In the genomic region with DNA sequence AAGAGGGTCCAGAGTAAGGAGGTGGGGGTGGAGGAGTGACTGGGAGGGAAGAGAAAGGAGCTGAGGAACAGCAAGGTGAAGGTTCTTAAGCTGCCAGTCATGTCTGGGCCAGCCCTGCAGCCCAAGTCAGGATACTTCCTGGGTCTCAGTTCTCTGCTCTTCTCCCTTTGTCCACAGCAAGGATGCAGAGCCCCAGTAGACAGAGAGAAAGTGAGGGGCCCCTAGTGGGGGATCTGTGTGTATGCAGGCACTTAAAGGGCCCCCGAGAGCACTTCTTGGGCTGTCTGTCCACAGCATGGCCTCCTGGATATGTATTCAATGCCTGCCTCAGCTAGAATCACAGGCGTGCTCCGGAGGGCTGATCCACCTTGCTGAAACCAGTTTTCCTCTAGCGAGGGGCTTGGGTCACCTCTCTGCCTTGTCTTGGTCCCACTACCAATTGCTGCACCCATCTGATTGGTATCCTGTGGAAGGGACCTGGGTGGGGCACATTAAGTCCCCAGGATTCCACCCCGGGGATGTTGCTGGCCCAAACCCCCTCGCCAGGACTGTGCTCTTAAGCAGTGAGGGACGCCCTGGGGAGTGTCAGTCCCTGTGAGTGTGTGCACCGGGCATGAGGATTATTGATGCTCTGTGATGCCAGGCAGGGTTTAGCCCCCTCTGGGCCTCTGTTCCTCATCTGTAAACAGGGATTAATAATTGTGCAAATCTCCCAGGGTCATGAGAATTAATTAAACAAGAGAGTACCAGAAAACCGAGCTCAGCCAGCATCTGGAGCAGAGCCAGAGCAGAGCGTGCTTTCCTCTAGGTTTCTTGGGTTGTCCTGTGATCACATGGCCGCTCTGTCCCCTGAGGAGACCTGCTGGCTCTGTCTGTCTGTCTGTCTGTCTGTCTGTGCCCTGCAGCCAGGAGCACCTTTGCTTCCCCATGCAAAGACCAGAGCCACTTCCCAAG, we compare ENCODE assay signal across 8 mouse cellular contexts. TPM values are rescaled to one million over a fixed set of nuclear protein-coding genes. Genes with fewer than 3 reads are reported as not detected.
DNase-seq lines count a peak whose midpoint lies in the region; ATAC-seq lines count a peak whose summit lies in the region.

No protein-coding gene starts in this region.

- no peaks in the 10 kb centered on the region for H3K9me3 ChIP-seq in liver, embryonic 11.5 days (ENCODE audit: control insufficient read depth, low read length)
- H3K9me3 ChIP-seq in embryonic facial prominence, embryonic 12.5 days, result no peaks in the 10 kb centered on the region
- H3K9me3 ChIP-seq in midbrain, embryonic 13.5 days, result no peaks in the 10 kb centered on the region

- 65% methylated on average over 11 of the region's 11 CpGs for WGBS in liver, embryonic 11.5 days
- WGBS in embryonic facial prominence, embryonic 12.5 days, result 53% methylated on average over 11 of the region's 11 CpGs
- WGBS in midbrain, embryonic 13.5 days, result 33% methylated on average over 11 of the region's 11 CpGs

- no peak for ATAC-seq in liver, embryonic 11.5 days (replicated peaks; ENCODE audit: low FRiP score)
- ATAC-seq in embryonic facial prominence, embryonic 12.5 days (ENCODE audit: insufficient number of reproducible peaks, insufficient read depth, low FRiP score, low TSS enrichment), result no peak
- peak; percentile 71 for ATAC-seq in midbrain, embryonic 13.5 days
- ATAC-seq in erythroblast, adult 5-6 weeks (replicated peaks; ENCODE audit: low FRiP score, poor library complexity, severe bottlenecking), result no peak

- no peaks in the 10 kb centered on the region for H3K27me3 ChIP-seq in liver, embryonic 11.5 days (replicated peaks; ENCODE audit: control insufficient read depth, insufficient read depth, low read length)
- H3K27me3 ChIP-seq in embryonic facial prominence, embryonic 12.5 days, result no peaks in the 10 kb centered on the region
- no peaks in the 10 kb centered on the region for H3K27me3 ChIP-seq in midbrain, embryonic 13.5 days

- H3K27ac ChIP-seq in liver, embryonic 11.5 days (ENCODE audit: low read depth, low read length), result no peak overlapping the region
- 0 out of 2 replicates have a peak overlapping the region, but pooled peaks have one; percentile 23 for H3K27ac ChIP-seq in embryonic facial prominence, embryonic 12.5 days
- H3K27ac ChIP-seq in midbrain, embryonic 13.5 days, result peak overlapping the region; percentile 52

- no peak overlapping the region for H3K4me2 ChIP-seq in liver, embryonic 11.5 days
- H3K4me2 ChIP-seq in embryonic facial prominence, embryonic 12.5 days (replicated peaks), result no peak overlapping the region
- no peak overlapping the region for H3K4me2 ChIP-seq in midbrain, embryonic 13.5 days (replicated peaks)

- H3K9ac ChIP-seq in liver, embryonic 11.5 days (ENCODE audit: low read depth, low read length), result no peak overlapping the region
- H3K9ac ChIP-seq in embryonic facial prominence, embryonic 12.5 days, result no peak overlapping the region
- no peak overlapping the region for H3K9ac ChIP-seq in midbrain, embryonic 13.5 days (replicated peaks)

- no peak overlapping the region for H3K4me3 ChIP-seq in liver, embryonic 11.5 days (ENCODE audit: low read depth, low read length)
- H3K4me3 ChIP-seq in embryonic facial prominence, embryonic 12.5 days, result no peak overlapping the region
- H3K4me3 ChIP-seq in midbrain, embryonic 13.5 days (replicated peaks), result no peak overlapping the region

- no peaks in the 10 kb centered on the region for H3K36me3 ChIP-seq in liver, embryonic 11.5 days (ENCODE audit: control insufficient read depth, insufficient read depth, low read length)
- no peaks in the 10 kb centered on the region for H3K36me3 ChIP-seq in embryonic facial prominence, embryonic 12.5 days
- H3K36me3 ChIP-seq in midbrain, embryonic 13.5 days, result no peaks in the 10 kb centered on the region

- peaks cover 39% of the 10 kb centered on the region for H3K4me1 ChIP-seq in liver, embryonic 11.5 days (replicated peaks; ENCODE audit: control insufficient read depth, insufficient read depth, low read length)
- peaks cover 19% of the 10 kb centered on the region; the same call in 1 of the 2 replicates for H3K4me1 ChIP-seq in embryonic facial prominence, embryonic 12.5 days
- H3K4me1 ChIP-seq in midbrain, embryonic 13.5 days (replicated peaks), result peaks cover 27% of the 10 kb centered on the region

- DNase-seq in liver, result peak; percentile 44
- DNase-seq in liver, embryonic 11.5 days (ENCODE audit: low spot score), result no peak
- peak; percentile 73 for DNase-seq in kidney, adult 9 months
- DNase-seq in cerebellum, adult 18-20 months, result no peak
- DNase-seq in layer of hippocampus, postnatal 25 days (ENCODE audit: extremely low spot score in 1 of 2, low spot score in 1 of 2), result no peak

RNA-seq across cellular contexts. Expression of a gene that starts 26.5 kb away (rescaled TPM):
- polyA plus RNA-seq in liver, embryonic 11.5 days (2014; fragmentation: Nextera tagmentation; extraction: Ambion mirVana), result 17.8 and 18.1 TPM in 2 replicates
- polyA plus RNA-seq in embryonic facial prominence, embryonic 12.5 days (2016; fragmentation: Nextera tagmentation; extraction: Ambion mirVana), result 51.1 and 59.2 TPM in 2 replicates
- 9.0 and 9.4 TPM in 2 replicates for polyA plus RNA-seq in midbrain, embryonic 13.5 days (2015; fragmentation: Nextera tagmentation; extraction: Ambion mirVana)
- 17.5 and 19.9 TPM in 2 replicates for total RNA-seq in erythroblast, adult 5-6 weeks (2015; ENCODE audit: low replicate concordance)
- total RNA-seq in erythroblast, adult 5-6 weeks (2017; ENCODE audit: low replicate concordance), result 3.3 and 4.3 TPM in 2 replicates
- total RNA-seq in layer of hippocampus, postnatal 25 days (2021), result 10 to 100 TPM; 82.4 to 91.1 TPM

RNA-seq across cellular contexts. Expression of a gene that starts 34.3 kb away (rescaled TPM):
- 1,192 and 1,256 TPM in 2 replicates for polyA plus RNA-seq in liver, embryonic 11.5 days (2014; fragmentation: Nextera tagmentation; extraction: Ambion mirVana)
- polyA plus RNA-seq in embryonic facial prominence, embryonic 12.5 days (2016; fragmentation: Nextera tagmentation; extraction: Ambion mirVana), result 878 and 882 TPM in 2 replicates
- 676 and 681 TPM in 2 replicates for polyA plus RNA-seq in midbrain, embryonic 13.5 days (2015; fragmentation: Nextera tagmentation; extraction: Ambion mirVana)
- total RNA-seq in erythroblast, adult 5-6 weeks (2015; ENCODE audit: low replicate concordance), result 553 and 845 TPM in 2 replicates
- total RNA-seq in erythroblast, adult 5-6 weeks (2017; ENCODE audit: low replicate concordance), result 192 and 282 TPM in 2 replicates
- 100 to 1,000 TPM; 262 to 288 TPM for total RNA-seq in layer of hippocampus, postnatal 25 days (2021)

RNA-seq across cellular contexts. Expression of a gene that starts 43.2 kb away (rescaled TPM):
- polyA plus RNA-seq in liver, embryonic 11.5 days (2014; fragmentation: Nextera tagmentation; extraction: Ambion mirVana), result 51.1 and 52.3 TPM in 2 replicates
- polyA plus RNA-seq in embryonic facial prominence, embryonic 12.5 days (2016; fragmentation: Nextera tagmentation; extraction: Ambion mirVana), result 49.0 and 49.1 TPM in 2 replicates
- 23.6 and 24.4 TPM in 2 replicates for polyA plus RNA-seq in midbrain, embryonic 13.5 days (2015; fragmentation: Nextera tagmentation; extraction: Ambion mirVana)
- total RNA-seq in erythroblast, adult 5-6 weeks (2015; ENCODE audit: low replicate concordance), result 0.77 and 4.2 TPM in 2 replicates
- total RNA-seq in erythroblast, adult 5-6 weeks (2017; ENCODE audit: low replicate concordance), result 4.5 and 7.4 TPM in 2 replicates
- 10 to 100 TPM; 12.6 to 13.1 TPM for total RNA-seq in layer of hippocampus, postnatal 25 days (2021)

RNA-seq across cellular contexts. Expression of a gene that starts 52.3 kb away (rescaled TPM):
- 19.5 and 19.7 TPM in 2 replicates for polyA plus RNA-seq in liver, embryonic 11.5 days (2014; fragmentation: Nextera tagmentation; extraction: Ambion mirVana)
- polyA plus RNA-seq in embryonic facial prominence, embryonic 12.5 days (2016; fragmentation: Nextera tagmentation; extraction: Ambion mirVana), result 12.5 and 14.0 TPM in 2 replicates
- polyA plus RNA-seq in midbrain, embryonic 13.5 days (2015; fragmentation: Nextera tagmentation; extraction: Ambion mirVana), result 5.8 and 6.0 TPM in 2 replicates
- 2.5 TPM in 1 of 2 replicates, not detected in the other for total RNA-seq in erythroblast, adult 5-6 weeks (2015; ENCODE audit: low replicate concordance)
- total RNA-seq in erythroblast, adult 5-6 weeks (2017; ENCODE audit: low replicate concordance), result 0.26 TPM in 1 of 2 replicates, not detected in the other
- total RNA-seq in layer of hippocampus, postnatal 25 days (2021), result 10 to 100 TPM in 1 of 2 experiments, 1 to 10 TPM in 1; 9.9 to 12.6 TPM

RNA-seq across cellular contexts. Expression of a gene that starts 52.6 kb away (rescaled TPM):
- 53.6 and 54.0 TPM in 2 replicates for polyA plus RNA-seq in liver, embryonic 11.5 days (2014; fragmentation: Nextera tagmentation; extraction: Ambion mirVana)
- 58.5 and 61.3 TPM in 2 replicates for polyA plus RNA-seq in embryonic facial prominence, embryonic 12.5 days (2016; fragmentation: Nextera tagmentation; extraction: Ambion mirVana)
- polyA plus RNA-seq in midbrain, embryonic 13.5 days (2015; fragmentation: Nextera tagmentation; extraction: Ambion mirVana), result 40.2 and 43.0 TPM in 2 replicates
- total RNA-seq in erythroblast, adult 5-6 weeks (2015; ENCODE audit: low replicate concordance), result 0.77 and 7.3 TPM in 2 replicates
- total RNA-seq in erythroblast, adult 5-6 weeks (2017; ENCODE audit: low replicate concordance), result 0.84 and 3.2 TPM in 2 replicates
- total RNA-seq in layer of hippocampus, postnatal 25 days (2021), result 10 to 100 TPM; 38.2 to 41.5 TPM

Comparison
In these comparisons a context has a peak if more than half of its experiments do, and no peak if none do; other contexts are left out.
1. DNase-seq: peak in liver (single experiment) and kidney, adult 9 months (single experiment); none in liver, embryonic 11.5 days (single experiment), cerebellum, adult 18-20 months (0 of 2) and layer of hippocampus, postnatal 25 days (0 of 2).